Mouse (Mus musculus) lung, postnatal 25 days (tissue): ENCODE measurements around the gene Rcc1.

Experiments
- DNase-seq: peaks from one replicate; pipeline ENCODE4 v3.0.0; 2022; ENCODE audit warnings: low spot score

Rcc1 gene

DNA sequence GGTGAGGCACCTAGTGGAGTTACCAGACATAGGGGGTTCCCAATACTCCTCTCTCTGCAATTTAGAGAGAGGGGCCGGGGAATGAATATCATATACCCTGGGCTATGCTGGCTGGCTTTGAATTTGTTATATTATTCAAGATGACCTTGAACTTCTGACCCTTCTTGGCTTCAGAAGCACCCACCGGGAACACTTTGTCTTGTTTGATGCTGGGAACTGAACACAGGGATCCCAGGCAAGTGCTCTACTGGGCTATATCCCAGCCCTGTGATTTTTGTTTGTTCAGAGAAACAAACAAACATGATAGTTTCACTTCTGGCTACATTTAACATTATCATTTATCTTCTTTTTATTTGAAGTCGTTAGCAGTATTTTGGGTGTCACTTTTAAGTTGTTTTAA, 2.0 kb upstream of the Rcc1 start:
- DNase-seq, result no peak

- DNase-seq, result peak; percentile 53
Observed at GRCm38 (mm10) chr4:132354571-132354970, 1.2 kb upstream of the Rcc1 start.

DNA sequence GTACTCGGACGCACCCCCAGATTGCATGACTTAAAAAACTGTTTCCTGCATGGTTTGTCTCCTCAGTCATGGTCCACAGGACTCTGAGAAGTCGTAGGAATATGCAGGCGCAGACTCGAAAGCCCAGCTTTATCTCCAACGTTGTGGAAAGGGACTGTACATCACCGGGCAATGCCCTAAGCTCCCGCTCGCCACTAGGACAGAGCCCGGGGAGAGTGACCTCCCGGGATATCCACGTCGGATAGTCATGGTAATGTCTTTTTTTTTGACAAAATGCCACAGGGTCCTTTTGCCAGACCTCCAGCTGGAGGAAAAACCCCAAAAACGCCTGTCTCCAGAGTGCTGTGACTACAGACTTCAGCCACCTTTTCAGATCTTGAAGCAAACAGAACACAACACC, 666 bp downstream of the Rcc1 start:
- no peak for DNase-seq

DNA sequence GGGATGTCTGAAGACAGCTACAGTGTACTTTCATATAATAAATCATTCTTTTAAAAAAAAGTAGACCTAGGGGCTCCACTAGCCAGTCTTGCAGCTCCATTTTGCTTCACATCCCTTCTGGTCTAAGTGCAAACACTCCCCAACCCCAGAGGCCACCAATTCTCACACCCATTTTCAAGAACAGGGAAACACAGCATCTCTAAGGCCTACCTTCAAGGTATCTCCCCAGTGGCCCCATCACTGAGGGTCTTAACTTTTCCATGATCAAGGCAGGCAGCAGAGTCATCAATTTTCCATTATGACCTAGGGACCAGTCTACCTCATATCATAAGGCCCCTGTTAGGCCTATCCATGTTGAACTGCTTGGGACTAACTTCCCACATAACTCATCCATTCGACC, 2.0 kb downstream of the Rcc1 start:
- no peak for DNase-seq

GRCm38 (mm10) chr4:132350854-132351253, 2.6 kb downstream of the Rcc1 start:
- no peak for DNase-seq

DNA sequence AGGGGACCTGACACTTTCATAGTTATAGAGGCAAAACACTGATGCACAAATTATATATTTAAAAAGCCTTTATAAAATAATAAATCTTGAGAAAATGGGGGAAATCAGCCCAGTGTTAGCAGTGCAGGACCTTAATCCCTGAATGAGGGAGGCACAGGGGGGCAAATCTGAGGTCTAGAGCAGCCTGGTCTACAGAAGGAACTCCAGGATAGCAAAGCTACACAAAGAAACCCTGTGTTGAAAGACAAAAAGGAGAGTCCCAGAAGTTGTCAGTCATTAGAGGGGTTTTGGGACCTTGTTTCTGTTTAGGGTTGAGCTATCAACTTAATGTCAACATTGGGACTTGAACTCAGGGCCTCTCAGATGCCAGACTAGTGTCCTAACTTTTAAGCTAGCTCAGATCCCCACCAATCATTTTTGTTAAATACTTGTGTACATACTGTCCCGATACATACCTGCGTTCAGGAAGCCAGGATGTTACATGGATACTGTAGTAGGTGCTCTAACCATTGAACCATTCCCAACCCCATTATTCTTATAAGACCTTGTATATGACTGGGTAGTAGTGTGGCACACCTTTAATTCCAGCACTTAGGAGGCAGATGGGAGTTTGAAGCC, 3.2 kb downstream of the Rcc1 start:
- no peak for DNase-seq

DNA sequence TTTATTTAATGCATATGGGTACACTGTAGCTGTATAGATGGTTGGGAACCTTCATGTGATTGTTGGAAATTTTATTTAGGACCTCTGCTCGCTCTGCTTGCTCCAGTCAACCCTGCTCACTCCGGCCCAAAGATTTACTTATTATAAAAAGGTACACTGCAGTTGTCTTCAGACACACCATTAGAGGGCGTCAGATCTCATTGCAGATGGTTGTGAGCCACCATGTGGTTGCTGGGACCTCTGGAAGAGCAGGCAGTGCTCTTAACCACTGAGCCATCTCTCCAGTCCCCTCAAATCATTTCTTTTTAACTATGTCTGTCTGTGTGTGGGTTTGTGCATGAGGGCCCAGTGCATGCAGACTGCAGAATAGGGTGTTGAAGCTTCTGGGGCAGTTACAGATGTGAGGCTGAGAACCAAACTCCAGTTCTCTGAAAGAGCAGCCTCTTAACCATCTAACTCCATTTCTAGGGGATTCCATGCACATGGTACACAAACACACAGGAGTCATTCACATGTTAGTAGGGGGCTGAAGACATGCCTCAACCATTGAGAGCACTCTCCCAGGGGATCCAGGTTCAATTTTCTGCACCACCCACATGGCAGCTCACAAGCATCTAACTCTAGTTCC, 3.8 kb downstream of the Rcc1 start:
- no peak for DNase-seq

- DNase-seq, result no peak
Observed at GRCm38 (mm10) chr4:132346661-132347060, 6.7 kb downstream of the Rcc1 start.

- no peak for DNase-seq
Observed at GRCm38 (mm10) chr4:132346261-132346660, 7.1 kb downstream of the Rcc1 start.

GRCm38 (mm10) chr4:132345843-132346212, 7.6 kb downstream of the Rcc1 start:
- no peak for DNase-seq

DNA sequence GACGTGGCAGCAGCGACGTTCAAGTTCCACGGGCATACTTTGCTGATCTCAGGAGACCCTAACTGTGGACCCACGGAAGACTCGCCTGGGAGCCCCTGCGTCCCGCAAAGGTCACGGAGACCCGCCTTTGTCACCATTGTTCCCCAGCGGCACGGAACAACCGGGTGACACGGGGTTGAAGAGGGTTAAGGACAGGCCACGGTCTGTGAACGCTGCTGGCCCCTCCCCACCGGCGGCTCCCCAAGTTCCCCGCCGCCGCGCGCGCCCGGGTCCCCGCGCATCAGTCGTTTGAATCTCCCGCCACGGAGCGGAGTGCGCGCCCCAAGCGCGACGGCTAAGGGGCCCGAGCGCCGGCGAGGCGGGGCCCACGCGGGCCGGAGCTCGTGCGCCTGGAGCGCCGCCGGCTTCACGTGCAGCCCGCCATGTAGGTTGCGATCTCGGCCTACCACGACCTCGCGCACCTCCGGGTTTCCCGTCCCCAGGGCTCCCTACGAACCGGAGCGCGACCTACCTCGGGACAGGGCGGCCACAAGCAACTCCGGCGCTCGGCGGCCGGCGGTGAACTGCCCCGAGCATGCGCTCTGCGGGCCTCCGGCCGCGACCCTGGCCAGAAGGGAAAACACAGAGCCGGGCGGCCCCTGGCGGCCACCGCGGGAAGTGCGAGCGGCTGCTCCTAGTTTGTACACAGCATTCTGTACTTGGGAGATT, 8.1 kb downstream of the Rcc1 start:
- peak; percentile 93 for DNase-seq

DNA sequence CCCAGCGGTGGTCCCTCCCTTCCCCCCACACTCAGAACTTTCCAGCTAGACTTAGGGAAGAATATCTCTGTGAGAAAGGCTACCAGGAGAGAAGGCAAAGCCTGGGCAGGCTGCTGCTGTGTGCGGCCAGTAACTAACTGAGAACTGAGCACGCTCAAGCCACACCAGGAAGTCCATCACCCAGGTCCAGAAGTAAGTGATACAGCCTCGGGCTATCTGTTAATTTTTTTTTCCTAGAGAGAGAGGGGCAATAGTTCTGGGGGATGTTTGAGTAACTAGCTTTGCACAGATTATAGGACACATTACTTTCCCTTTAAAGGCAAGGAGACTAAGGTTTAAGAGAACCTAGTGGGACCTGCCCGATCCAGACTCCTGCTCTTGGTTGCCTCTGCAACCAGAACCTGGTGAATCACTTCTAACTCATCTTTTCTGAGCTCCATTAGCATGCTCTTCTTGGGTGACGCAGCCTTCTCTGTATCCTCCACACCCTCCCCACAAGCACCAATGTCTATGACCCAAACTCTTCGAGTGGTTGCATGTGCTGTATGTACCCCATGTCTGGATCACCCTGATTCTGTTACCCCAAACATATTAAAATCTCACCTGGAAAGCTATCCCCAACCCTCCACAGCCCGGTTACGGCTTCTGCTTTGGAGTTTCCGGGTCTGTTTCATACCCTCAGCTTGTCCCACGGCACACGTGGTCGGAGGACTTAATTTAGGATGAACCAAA, 8.8 kb downstream of the Rcc1 start:
- DNase-seq, result no peak

DNA sequence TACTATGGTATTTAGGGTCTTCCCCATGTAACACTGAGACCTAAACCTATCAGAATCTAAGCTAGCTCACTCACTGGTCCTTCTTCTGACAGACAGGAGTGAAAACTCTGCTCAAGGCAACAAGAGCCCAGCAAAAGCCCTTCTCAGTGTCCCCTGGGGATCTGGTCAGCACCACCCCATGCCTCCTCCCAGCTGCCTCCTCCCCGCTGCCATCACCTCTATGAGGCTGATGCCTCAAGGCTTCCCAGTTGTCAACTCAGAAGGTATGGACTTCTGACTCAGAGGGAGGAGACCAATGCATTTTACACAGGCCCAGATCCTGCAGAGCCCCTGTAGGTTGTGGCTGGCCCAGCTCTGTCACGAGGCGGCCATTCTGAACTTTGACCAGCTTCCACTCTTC, 12.0 kb downstream of the Rcc1 start:
- no peak for DNase-seq

DNA sequence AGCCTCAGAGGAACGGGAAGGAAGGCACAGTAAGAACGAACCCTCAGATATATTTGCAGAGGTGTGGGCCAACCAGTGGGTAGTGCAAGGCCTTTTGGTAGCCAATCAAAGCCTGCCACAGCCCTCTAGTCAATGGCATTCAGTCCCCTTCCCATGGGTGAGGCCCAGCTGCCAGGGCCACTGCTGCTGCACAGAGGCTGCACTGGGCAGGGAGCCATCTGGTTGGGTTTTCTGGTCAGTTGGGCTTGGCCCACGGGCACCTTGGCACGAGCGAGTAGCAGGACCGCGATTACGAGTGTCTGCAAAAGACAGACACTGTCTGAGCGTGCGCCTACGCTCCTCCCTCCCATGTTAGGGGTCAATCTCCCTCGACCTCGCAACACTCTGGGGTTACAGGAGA, 14.5 kb downstream of the Rcc1 start:
- DNase-seq, result no peak

DNA sequence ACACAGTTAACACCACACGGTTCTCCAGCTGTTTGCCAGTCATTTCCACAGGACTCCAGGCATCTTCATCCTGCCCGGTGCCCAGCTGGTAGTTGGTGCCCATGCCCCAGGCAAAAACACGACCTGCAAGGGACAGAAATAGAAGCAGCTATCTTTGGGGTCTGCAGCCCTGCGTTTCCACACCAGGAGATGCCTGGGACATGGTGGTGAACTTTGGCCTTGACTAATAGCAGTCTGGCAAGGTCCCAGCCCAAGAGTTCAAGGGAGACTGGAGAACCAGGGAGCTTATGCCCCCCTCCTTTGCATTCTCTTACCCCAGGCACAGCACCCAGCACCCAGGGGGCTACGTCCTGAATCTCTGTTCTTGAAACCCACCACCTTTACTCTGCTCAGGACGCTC, 20.5 kb downstream of the Rcc1 start:
- DNase-seq, result no peak

- DNase-seq, result no peak
Observed at GRCm38 (mm10) chr4:132331960-132332359, 21.4 kb downstream of the Rcc1 start.

DNA sequence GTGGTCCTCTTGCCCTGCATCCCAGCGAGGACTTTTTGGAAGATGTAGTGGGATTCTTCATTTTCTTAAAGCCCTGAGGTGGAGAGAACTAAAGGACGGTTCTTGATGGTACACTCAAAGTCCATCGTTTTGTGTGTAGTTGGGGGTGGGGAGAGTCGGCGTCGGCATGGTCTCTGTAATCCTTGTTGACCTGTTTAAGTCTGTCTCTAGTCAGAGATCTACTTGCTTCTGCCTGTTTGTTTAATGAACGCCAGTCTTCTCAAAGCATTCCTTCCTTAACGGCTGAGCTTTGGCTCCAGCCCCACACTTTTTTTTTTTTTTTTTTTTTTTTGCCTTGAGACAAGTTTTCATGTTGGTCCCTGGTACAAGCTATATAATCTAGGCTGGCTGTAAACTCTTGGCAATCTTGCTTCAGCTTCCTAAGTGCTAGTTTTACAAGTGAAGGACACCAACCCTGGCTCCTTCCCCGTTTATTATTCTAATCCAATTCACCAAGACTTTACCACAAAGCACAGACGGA, 23.5 kb downstream of the Rcc1 start:
- no peak for DNase-seq

DNA sequence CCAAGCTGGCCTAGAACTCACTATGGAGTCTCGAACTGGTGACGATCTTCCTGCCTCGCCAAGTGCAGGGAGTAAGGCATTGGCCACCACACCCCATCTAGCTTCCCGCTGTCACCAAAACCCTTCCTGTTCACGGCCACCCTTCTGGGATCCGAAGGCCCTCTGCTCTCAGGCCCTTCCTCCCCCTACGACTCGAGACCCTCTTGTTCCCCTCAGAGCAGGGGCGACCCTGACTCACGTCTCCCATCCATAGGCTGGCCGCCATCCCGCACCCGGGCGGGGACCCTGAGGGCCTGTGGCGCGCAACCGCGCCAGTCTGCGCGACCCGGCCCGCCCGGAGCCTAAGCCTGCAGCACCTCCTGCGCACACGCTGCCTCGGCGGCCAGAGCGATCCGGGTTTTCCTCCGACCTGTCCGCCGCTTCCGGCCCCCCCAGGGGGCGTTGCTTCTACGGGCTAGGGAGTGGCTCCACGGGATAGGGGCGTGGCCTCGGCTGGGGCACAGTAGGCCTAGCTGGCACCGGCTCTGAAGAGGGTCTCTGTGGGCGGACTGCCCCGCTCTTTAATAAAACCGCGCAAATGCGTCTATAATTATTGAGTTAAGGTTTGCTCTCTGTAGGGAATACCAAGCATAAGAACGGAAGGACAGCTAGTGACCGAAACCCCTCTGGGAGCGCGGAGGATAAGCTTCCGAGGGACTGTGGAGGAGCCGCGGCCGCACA, 24.1 kb downstream of the Rcc1 start, which contains the start of gene Trnau1ap:
Trnau1ap (minus strand) TSS at position 424 of the 720 bp plus-strand sequence.
- peak; percentile 92 for DNase-seq

GRCm38 (mm10) chr4:132328391-132328982, 24.9 kb downstream of the Rcc1 start:
- no peak for DNase-seq

- no peak for DNase-seq
Observed at GRCm38 (mm10) chr4:132326481-132326880, 26.9 kb downstream of the Rcc1 start.

GRCm38 (mm10) chr4:132315711-132316110, 37.7 kb downstream of the Rcc1 start:
- no peak for DNase-seq

- DNase-seq, result no peak
Observed at GRCm38 (mm10) chr4:132312627-132313026, 40.8 kb downstream of the Rcc1 start.
